Mouse (Mus musculus): Measurements from ENCODE around the gene Trpm3.
"Not testable (repeated sequence)": the region's sequence is repeated elsewhere in the genome, so short reads cannot be mapped to it uniquely, and the experiment has no call there.

GRCm38 (mm10) chr19:23033343-23033742 lies 894.5 kb downstream of the Trpm3 start:
- not testable (repeated sequence) for TF ChIP-seq POLR2A (IDR thresholded peaks at IDR 0.05; ENCODE audit: borderline replicate concordance, extremely low read depth, low read depth, low read length); CTCF (IDR thresholded peaks at IDR 0.05; ENCODE audit: insufficient read depth, low read length)

Measured in lung, adult 2 months (tissue).